11 mouse cellular contexts compared by ENCODE assay signal in genomic region chr17:84257927-84258532, GRCm38 (mm10).
DNase-seq lines count a peak whose midpoint lies in the region; ATAC-seq and TF ChIP-seq lines count a peak whose summit lies in the region.
"Had no signal": no experiment of that assay in that cellular context is flagged by ENCODE, and none has a peak within 500 bp of the region (broad histone marks: within the 10 kb centered on the region; RNA-seq: fewer than 3 reads in every experiment).

No protein-coding gene starts in this region.

- no peaks in the 10 kb centered on the region for H3K79me2 ChIP-seq in heart, adult 2 months (replicated peaks; ENCODE audit: control insufficient read depth, insufficient read depth, low read length)

- ATAC-seq in heart, embryonic 11.5 days (replicated peaks; ENCODE audit: insufficient number of reproducible peaks, low FRiP score, low TSS enrichment), result no peak
- no peak for ATAC-seq in midbrain, embryonic 11.5 days (ENCODE audit: low FRiP score)
- ATAC-seq in limb, embryonic 15.5 days (ENCODE audit: insufficient number of reproducible peaks, low FRiP score, low TSS enrichment, low read depth), result no peak
- ATAC-seq in inflammation-experienced regulatory T-cells, adult 6 months, result no peak

- no peak for TF ChIP-seq EP300 in heart, adult 2 months (IDR thresholded peaks at IDR 0.05; ENCODE audit: insufficient read depth, low read depth, low read length)

- no peaks in the 10 kb centered on the region for H3K27me3 ChIP-seq in heart, adult 2 months (ENCODE audit: control insufficient read depth, insufficient read depth, low read length)
- no peaks in the 10 kb centered on the region for H3K27me3 ChIP-seq in heart, embryonic 11.5 days (ENCODE audit: control insufficient read depth, insufficient read depth, low read length)
- H3K27me3 ChIP-seq in midbrain, embryonic 10.5 days (ENCODE audit: low read depth, poor library complexity, severe bottlenecking), result no peaks in the 10 kb centered on the region
- H3K27me3 ChIP-seq in midbrain, embryonic 11.5 days (ENCODE audit: control insufficient read depth, insufficient read depth, low read length), result no peaks in the 10 kb centered on the region
- H3K27me3 ChIP-seq in limb, embryonic 15.5 days, result no peaks in the 10 kb centered on the region

- 72% methylated on average over 5 of the region's 5 CpGs for WGBS in heart, adult 2 months
- WGBS in heart, embryonic 11.5 days (ENCODE audit: insufficient replicate concordance), result 63% methylated on average over 5 of the region's 5 CpGs
- WGBS in midbrain, embryonic 10.5 days, result 78% methylated on average over 5 of the region's 5 CpGs
- 75% methylated on average over 5 of the region's 5 CpGs for WGBS in midbrain, embryonic 11.5 days
- WGBS in limb, embryonic 15.5 days, result 58% methylated on average over 5 of the region's 5 CpGs

- H3K36me3 ChIP-seq in heart, adult 2 months (ENCODE audit: control insufficient read depth, insufficient read depth, low read length), result peaks cover 4% of the 10 kb centered on the region; the same call in 1 of the 2 replicates
- no peaks in the 10 kb centered on the region for H3K36me3 ChIP-seq in heart, embryonic 11.5 days (ENCODE audit: control insufficient read depth, insufficient read depth, low read length)
- H3K36me3 ChIP-seq in midbrain, embryonic 10.5 days, result no peaks in the 10 kb centered on the region
- H3K36me3 ChIP-seq in midbrain, embryonic 11.5 days (ENCODE audit: control insufficient read depth, insufficient read depth, low read length), result no peaks in the 10 kb centered on the region
- H3K36me3 ChIP-seq in limb, embryonic 15.5 days, result no peaks in the 10 kb centered on the region
- H3K36me3 ChIP-seq: heart, embryonic 10.5 days had no signal

- TF ChIP-seq POLR2A in heart, adult 2 months (IDR thresholded peaks at IDR 0.05; ENCODE audit: insufficient read depth, low read depth, low read length), result no peak

- TF ChIP-seq CTCF in heart, adult 2 months (IDR thresholded peaks at IDR 0.05), result no peak

- H3K27ac ChIP-seq in heart, adult 2 months, result peak overlapping the region; percentile 27; the same call in 1 of the 2 replicates
- no peak overlapping the region for H3K27ac ChIP-seq in heart, embryonic 11.5 days (ENCODE audit: low read depth, low read length)
- H3K27ac ChIP-seq in midbrain, embryonic 10.5 days (replicated peaks), result 0 out of 2 replicates have a peak overlapping the region, but pooled peaks have one; percentile 33
- no peak overlapping the region for H3K27ac ChIP-seq in midbrain, embryonic 11.5 days (ENCODE audit: low read depth, low read length)
- peak overlapping the region; percentile 89 for H3K27ac ChIP-seq in limb, embryonic 15.5 days
- H3K27ac ChIP-seq: heart, embryonic 10.5 days; macrophage had no signal

- no peaks in the 10 kb centered on the region for H3K9me3 ChIP-seq in heart, embryonic 11.5 days (replicated peaks; ENCODE audit: control insufficient read depth, low read length)
- H3K9me3 ChIP-seq in midbrain, embryonic 10.5 days (replicated peaks), result no peaks in the 10 kb centered on the region
- H3K9me3 ChIP-seq in midbrain, embryonic 11.5 days (ENCODE audit: control insufficient read depth, low read length), result no peaks in the 10 kb centered on the region
- H3K9me3 ChIP-seq in limb, embryonic 15.5 days, result no peaks in the 10 kb centered on the region
- H3K9me3 ChIP-seq: heart, embryonic 10.5 days had no signal

- no peak for DNase-seq in heart, adult 2 months
- DNase-seq in midbrain, embryonic 10.5 days (ENCODE audit: low spot score), result no peak
- DNase-seq in midbrain, embryonic 11.5 days (ENCODE audit: low spot score, missing footprints), result no peak
- DNase-seq in left cerebral cortex, postnatal 4 days, result no peak
- DNase-seq in urinary bladder, postnatal 14 days (ENCODE audit: low spot score), result no peak

- peaks cover 8% of the 10 kb centered on the region for H3K4me1 ChIP-seq in heart, adult 2 months (ENCODE audit: control insufficient read depth, insufficient read depth, low read length)
- H3K4me1 ChIP-seq in heart, embryonic 11.5 days (ENCODE audit: control insufficient read depth, insufficient read depth, low read length), result peaks cover 16% of the 10 kb centered on the region
- H3K4me1 ChIP-seq in midbrain, embryonic 10.5 days, result peaks cover 6% of the 10 kb centered on the region
- H3K4me1 ChIP-seq in midbrain, embryonic 11.5 days (ENCODE audit: control insufficient read depth, insufficient read depth, low read length), result no peaks in the 10 kb centered on the region
- peaks cover 58% of the 10 kb centered on the region for H3K4me1 ChIP-seq in limb, embryonic 15.5 days

- intact Hi-C loops in heart, adult 2 months (cut with DNase I), result no loop called here
- intact Hi-C loops in left cerebral cortex, postnatal 4 days (cut with DNase I), result no loop called here

- H3K4me2 ChIP-seq in heart, embryonic 11.5 days, result no peak overlapping the region
- no peak overlapping the region for H3K4me2 ChIP-seq in midbrain, embryonic 11.5 days
- H3K4me2 ChIP-seq in limb, embryonic 15.5 days, result no peak overlapping the region
- H3K4me2 ChIP-seq: liver, embryonic 11.5 days had no signal

- H3K9ac ChIP-seq in heart, adult 2 months (ENCODE audit: low read depth, low read length), result no peak overlapping the region
- no peak overlapping the region for H3K9ac ChIP-seq in heart, embryonic 11.5 days (ENCODE audit: low read depth, low read length)
- H3K9ac ChIP-seq in midbrain, embryonic 11.5 days (ENCODE audit: low read length), result no peak overlapping the region
- H3K9ac ChIP-seq in limb, embryonic 15.5 days, result no peak overlapping the region

- no peak overlapping the region for H3K4me3 ChIP-seq in heart, adult 2 months
- no peak overlapping the region for H3K4me3 ChIP-seq in heart, embryonic 11.5 days (ENCODE audit: low read depth, low read length)
- no peak overlapping the region for H3K4me3 ChIP-seq in midbrain, embryonic 10.5 days
- no peak overlapping the region for H3K4me3 ChIP-seq in midbrain, embryonic 11.5 days (ENCODE audit: low read depth, low read length)
- H3K4me3 ChIP-seq in limb, embryonic 15.5 days, result no peak overlapping the region
- H3K4me3 ChIP-seq: heart, embryonic 10.5 days had no signal

Comparison
In these comparisons a context has a peak if more than half of its experiments do, and no peak if none do; other contexts are left out.
1. H3K27ac ChIP-seq: peak in heart, adult 2 months (single experiment), midbrain, embryonic 10.5 days (single experiment) and limb, embryonic 15.5 days (single experiment); none in heart, embryonic 11.5 days (single experiment) and midbrain, embryonic 11.5 days (single experiment).